Mouse (Mus musculus): Measurements from ENCODE around the gene Atrnl1. TPM values are rescaled to one million over a fixed set of nuclear protein-coding genes. Genes with fewer than 3 reads are reported as not detected.

The Atrnl1 gene
- polyA plus RNA-seq, 1 experiment from 2014 or later: 7.6 TPM

DNA sequence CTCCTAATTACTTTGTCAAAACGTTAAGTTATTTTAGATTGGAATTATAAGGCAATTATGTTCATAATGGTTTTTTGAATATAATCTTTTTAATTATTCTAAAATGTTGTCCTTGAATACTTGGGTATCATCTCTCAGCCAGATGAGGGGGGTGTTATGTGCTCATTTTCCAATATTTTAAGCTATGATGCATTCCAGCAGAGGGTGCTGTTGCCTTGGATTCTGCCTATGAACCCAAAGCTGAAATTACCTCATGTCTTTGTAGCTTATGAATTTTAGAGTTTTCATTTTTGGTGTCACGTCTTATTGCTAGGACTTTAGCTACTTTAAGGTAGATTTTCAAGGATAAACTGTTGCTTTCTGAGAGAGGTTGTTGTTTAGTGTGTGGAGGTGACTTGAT, 44.2 kb downstream of the Atrnl1 start:
- no peak for ATAC-seq (ENCODE audit: insufficient read depth, low FRiP score, low TSS enrichment)

DNA sequence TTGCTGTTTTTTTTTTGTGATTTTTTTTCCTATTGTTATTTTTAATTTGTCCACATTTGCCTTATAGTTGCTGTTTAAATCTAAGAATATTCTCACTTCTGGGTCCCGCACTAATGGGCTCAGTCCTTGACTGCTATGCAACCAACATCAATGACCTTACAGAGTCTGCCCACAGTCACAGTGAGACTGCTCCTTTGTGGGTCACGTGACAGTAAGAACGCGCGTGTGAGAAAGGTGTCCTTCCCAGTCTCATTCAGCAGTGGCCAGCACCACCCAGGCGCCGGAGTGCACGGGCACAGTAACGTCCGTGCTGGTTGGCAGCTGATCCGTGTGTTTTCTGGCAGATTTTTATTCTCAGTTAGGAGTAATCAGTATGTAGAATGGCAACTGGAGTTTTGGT, 44.7 kb downstream of the Atrnl1 start:
- H3K36me3 ChIP-seq (ENCODE audit: control insufficient read depth, insufficient read depth, low read length): no peaks in the 10 kb centered on the region
- H3K4me2 ChIP-seq (ENCODE audit: low read depth): no peak overlapping the region
- H3K9ac ChIP-seq (ENCODE audit: low read length): no peak overlapping the region
- H3K4me3 ChIP-seq (ENCODE audit: low read depth, low read length): no peak overlapping the region
- no peak overlapping the region for H3K27ac ChIP-seq (ENCODE audit: low read depth, low read length)
- WGBS: 95% methylated on average over 11 of the region's 11 CpGs
- no peaks in the 10 kb centered on the region for H3K4me1 ChIP-seq (ENCODE audit: control insufficient read depth, insufficient read depth, low read length)
- H3K9me3 ChIP-seq (ENCODE audit: control insufficient read depth, low read length): no peaks in the 10 kb centered on the region
- ATAC-seq (ENCODE audit: insufficient read depth, low FRiP score, low TSS enrichment): no peak
- H3K27me3 ChIP-seq (ENCODE audit: control insufficient read depth, insufficient read depth, low read length): no peaks in the 10 kb centered on the region
- no peak for DNase-seq (ENCODE audit: low spot score)

More for the DNA sequence above, 44.2 kb downstream of the Atrnl1 start:
- Histone ChIP-seq H3K27ac (ENCODE audit: low read depth, low read length) (no peak overlapping the region), H3K9ac (ENCODE audit: low read length) (no peak overlapping the region), H3K27me3 (ENCODE audit: control insufficient read depth, insufficient read depth, low read length) (no peaks in the 10 kb centered on the region), H3K4me3 (ENCODE audit: low read depth, low read length) (no peak overlapping the region), H3K4me1 (ENCODE audit: control insufficient read depth, insufficient read depth, low read length) (no peaks in the 10 kb centered on the region), H3K9me3 (ENCODE audit: control insufficient read depth, low read length) (no peaks in the 10 kb centered on the region), H3K36me3 (ENCODE audit: control insufficient read depth, insufficient read depth, low read length) (no peaks in the 10 kb centered on the region), H3K4me2 (ENCODE audit: low read depth) (no peak overlapping the region)
- WGBS: 80% methylated on average over 2 of the region's 2 CpGs
- peak; percentile 59 for DNase-seq (ENCODE audit: low spot score)

DNA sequence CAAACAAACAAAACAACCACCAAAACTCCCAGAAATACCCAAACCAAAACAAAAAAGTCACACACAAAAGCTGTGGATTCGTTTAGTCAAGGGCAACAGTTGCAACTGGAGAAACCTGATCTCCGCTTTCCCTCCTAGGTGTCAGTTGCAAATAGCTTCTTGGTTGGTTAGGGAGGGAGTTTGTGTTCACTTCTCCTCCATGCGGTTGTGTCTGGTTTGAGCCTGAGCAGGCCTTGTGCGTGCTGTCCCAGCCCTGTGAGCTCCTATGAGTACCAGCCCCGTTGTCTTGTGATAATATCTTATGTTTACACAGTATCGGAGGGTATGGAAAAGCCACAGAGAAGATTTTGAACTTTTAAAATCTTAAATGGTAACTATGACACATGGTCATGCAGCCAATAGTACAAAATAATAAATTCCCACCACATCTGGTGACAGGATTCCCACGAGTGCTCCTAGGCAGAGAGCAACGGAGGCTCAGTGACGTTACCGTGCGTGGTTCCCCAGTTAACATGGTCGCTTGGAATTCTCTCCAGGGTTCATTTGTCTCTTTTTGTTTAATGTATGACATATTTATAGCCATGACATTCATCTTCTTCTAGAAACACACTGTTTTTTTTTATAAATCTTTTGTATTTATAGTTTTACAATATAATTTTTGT, 46.7 kb downstream of the Atrnl1 start:
- no peak overlapping the region for H3K4me3 ChIP-seq (ENCODE audit: low read depth, low read length)
- H3K9me3 ChIP-seq (ENCODE audit: control insufficient read depth, low read length): no peaks in the 10 kb centered on the region
- WGBS: 43% methylated on average over 12 of the region's 12 CpGs
- H3K4me1 ChIP-seq (ENCODE audit: control insufficient read depth, insufficient read depth, low read length): no peaks in the 10 kb centered on the region
- no peak for ATAC-seq (ENCODE audit: insufficient read depth, low FRiP score, low TSS enrichment)
- no peak overlapping the region for H3K4me2 ChIP-seq (ENCODE audit: low read depth)
- no peak overlapping the region for H3K9ac ChIP-seq (ENCODE audit: low read length)
- no peak for DNase-seq (ENCODE audit: low spot score)
- no peaks in the 10 kb centered on the region for H3K36me3 ChIP-seq (ENCODE audit: control insufficient read depth, insufficient read depth, low read length)
- no peak overlapping the region for H3K27ac ChIP-seq (ENCODE audit: low read depth, low read length)
- H3K27me3 ChIP-seq (ENCODE audit: control insufficient read depth, insufficient read depth, low read length): no peaks in the 10 kb centered on the region

DNA sequence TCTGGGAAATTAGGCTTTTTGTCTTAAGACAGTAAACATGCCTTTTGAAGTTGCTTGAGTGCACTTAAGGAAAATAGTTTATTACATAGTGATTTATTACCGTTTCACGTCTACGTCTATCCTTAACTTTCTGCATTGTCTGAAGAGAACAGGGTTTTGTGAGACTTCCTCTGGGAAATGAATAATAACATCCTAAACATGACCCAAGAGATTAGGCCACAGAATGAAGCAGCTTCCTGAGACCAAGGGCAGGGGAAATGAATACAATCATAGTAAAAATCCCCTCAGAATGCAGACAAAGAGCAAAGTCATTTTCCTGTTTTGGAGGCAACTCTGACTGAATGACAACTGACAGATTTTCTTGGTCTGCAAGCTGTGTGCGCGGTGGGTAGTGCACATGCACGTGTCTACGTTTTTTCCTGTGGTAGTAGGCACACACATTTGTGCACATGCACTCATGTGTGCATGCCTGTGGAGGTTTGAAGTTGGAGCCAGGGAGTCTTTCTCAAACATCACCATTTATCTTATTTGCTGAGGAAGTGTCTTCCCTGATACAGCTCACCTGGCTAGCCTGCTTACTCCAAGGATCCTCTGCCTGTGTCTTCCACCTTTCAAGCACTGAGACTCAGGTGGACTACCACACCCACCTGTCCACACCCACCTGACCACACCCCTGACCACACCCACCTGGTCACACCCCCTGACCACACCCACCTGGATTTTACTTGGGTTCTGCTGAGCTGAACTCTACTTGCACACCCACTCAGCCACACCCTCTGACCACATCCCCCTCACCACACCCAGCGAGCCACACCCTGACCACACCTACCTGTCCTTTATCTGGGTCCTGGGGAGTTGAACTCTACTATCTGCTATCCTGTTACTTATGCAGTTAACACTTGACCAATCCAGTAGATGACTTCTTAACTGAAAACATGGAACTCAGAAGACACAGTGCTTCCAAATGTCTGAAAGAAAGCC, 47.6 kb downstream of the Atrnl1 start:
- Histone ChIP-seq H3K27me3 (ENCODE audit: control insufficient read depth, insufficient read depth, low read length) (no peaks in the 10 kb centered on the region), H3K9ac (ENCODE audit: low read length) (no peak overlapping the region), H3K4me1 (ENCODE audit: control insufficient read depth, insufficient read depth, low read length) (no peaks in the 10 kb centered on the region), H3K4me3 (ENCODE audit: low read depth, low read length) (no peak overlapping the region), H3K9me3 (ENCODE audit: control insufficient read depth, low read length) (no peaks in the 10 kb centered on the region), H3K36me3 (ENCODE audit: control insufficient read depth, insufficient read depth, low read length) (no peaks in the 10 kb centered on the region), H3K27ac (ENCODE audit: low read depth, low read length) (no peak overlapping the region), H3K4me2 (ENCODE audit: low read depth) (no peak overlapping the region)
- DNase-seq (ENCODE audit: low spot score) (no peak), ATAC-seq (ENCODE audit: insufficient read depth, low FRiP score, low TSS enrichment) (no peak)
- WGBS: 71% methylated on average over 8 of the region's 8 CpGs

DNA sequence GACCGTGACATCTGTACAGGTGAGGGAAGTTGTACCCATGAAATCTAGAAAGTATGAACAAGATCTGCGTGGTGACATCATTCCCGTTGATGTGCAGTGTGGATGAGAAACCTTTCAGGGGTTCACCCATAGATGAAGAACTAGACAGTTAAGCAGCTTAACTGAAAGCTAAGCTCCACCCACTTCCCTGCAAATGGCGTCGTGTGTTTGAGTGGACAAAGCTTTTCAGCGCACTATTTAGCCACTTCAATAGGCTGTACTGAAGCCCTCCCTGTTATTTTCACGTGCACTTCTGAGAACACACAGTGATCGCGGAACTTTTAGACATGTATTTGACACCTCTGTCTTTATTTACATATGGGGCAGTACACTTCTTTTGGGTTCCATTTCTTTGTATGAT, 56.2 kb downstream of the Atrnl1 start:
- H3K4me1 ChIP-seq (ENCODE audit: control insufficient read depth, insufficient read depth, low read length): no peaks in the 10 kb centered on the region
- no peak overlapping the region for H3K9ac ChIP-seq (ENCODE audit: low read length)
- H3K27ac ChIP-seq (ENCODE audit: low read depth, low read length): no peak overlapping the region
- no peak for DNase-seq (ENCODE audit: low spot score)
- no peak for ATAC-seq (ENCODE audit: insufficient read depth, low FRiP score, low TSS enrichment)
- no peaks in the 10 kb centered on the region for H3K9me3 ChIP-seq (ENCODE audit: control insufficient read depth, low read length)
- no peaks in the 10 kb centered on the region for H3K36me3 ChIP-seq (ENCODE audit: control insufficient read depth, insufficient read depth, low read length)
- H3K4me3 ChIP-seq (ENCODE audit: low read depth, low read length): no peak overlapping the region
- H3K27me3 ChIP-seq (ENCODE audit: control insufficient read depth, insufficient read depth, low read length): no peaks in the 10 kb centered on the region
- H3K4me2 ChIP-seq (ENCODE audit: low read depth): no peak overlapping the region
- 84% methylated on average over 9 of the region's 9 CpGs for WGBS

DNA sequence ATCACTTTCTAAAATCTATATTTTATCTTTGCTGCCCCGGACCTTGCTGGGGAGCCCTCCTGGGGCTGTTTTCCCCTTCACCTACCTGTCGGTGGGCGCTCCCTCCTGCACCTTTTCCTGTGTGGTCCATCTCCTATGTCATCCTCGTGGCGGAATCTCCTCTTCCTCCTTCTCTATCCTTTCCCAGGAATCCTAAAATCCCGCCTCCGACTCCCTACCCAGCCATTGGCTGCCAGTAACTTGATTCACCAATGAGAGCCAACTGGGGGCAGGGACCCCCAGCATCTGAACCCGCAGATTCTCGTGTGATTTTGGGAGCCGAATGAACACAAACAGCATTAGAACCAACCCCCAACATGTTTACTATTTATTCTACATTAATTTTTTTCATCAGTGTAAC, 57.1 kb downstream of the Atrnl1 start:
- Histone ChIP-seq H3K4me1 (ENCODE audit: control insufficient read depth, insufficient read depth, low read length) (no peaks in the 10 kb centered on the region), H3K4me3 (ENCODE audit: low read depth, low read length) (no peak overlapping the region), H3K4me2 (ENCODE audit: low read depth) (no peak overlapping the region), H3K36me3 (ENCODE audit: control insufficient read depth, insufficient read depth, low read length) (no peaks in the 10 kb centered on the region), H3K27me3 (ENCODE audit: control insufficient read depth, insufficient read depth, low read length) (no peaks in the 10 kb centered on the region), H3K9ac (ENCODE audit: low read length) (no peak overlapping the region), H3K9me3 (ENCODE audit: control insufficient read depth, low read length) (no peaks in the 10 kb centered on the region), H3K27ac (ENCODE audit: low read depth, low read length) (no peak overlapping the region)
- 92% methylated on average over 10 of the region's 10 CpGs for WGBS
- DNase-seq (ENCODE audit: low spot score) (no peak), ATAC-seq (ENCODE audit: insufficient read depth, low FRiP score, low TSS enrichment) (no peak)

DNA sequence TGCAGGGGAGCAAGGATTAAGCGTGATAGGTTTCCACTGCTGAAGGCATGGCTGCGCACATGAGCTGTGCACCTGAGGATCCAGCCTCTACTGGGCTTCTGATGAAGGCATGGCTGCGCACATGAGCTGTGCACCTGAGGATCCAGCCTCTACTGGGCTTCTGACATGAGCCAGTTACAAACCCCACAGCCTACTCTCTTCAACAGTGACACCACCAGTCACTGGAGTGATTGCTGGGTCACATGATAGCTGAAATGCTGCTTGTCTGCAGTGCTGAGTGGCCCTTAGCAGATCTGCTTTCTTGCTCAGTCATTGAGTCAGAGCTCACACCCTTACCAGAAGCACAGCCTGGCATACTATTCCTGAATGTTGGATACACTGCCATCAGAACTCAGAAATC, 68.6 kb downstream of the Atrnl1 start:
- H3K27me3 ChIP-seq (ENCODE audit: control insufficient read depth, insufficient read depth, low read length): no peaks in the 10 kb centered on the region
- no peak overlapping the region for H3K4me3 ChIP-seq (ENCODE audit: low read depth, low read length)
- no peaks in the 10 kb centered on the region for H3K36me3 ChIP-seq (ENCODE audit: control insufficient read depth, insufficient read depth, low read length)
- H3K27ac ChIP-seq (ENCODE audit: low read depth, low read length): no peak overlapping the region
- no peak overlapping the region for H3K9ac ChIP-seq (ENCODE audit: low read length)
- H3K4me2 ChIP-seq (ENCODE audit: low read depth): no peak overlapping the region
- no peaks in the 10 kb centered on the region for H3K9me3 ChIP-seq (ENCODE audit: control insufficient read depth, low read length)
- DNase-seq (ENCODE audit: low spot score) (no peak), ATAC-seq (ENCODE audit: insufficient read depth, low FRiP score, low TSS enrichment) (no peak)
- 86% methylated on average over 3 of the region's 3 CpGs for WGBS
- no peaks in the 10 kb centered on the region for H3K4me1 ChIP-seq (ENCODE audit: control insufficient read depth, insufficient read depth, low read length)

DNA sequence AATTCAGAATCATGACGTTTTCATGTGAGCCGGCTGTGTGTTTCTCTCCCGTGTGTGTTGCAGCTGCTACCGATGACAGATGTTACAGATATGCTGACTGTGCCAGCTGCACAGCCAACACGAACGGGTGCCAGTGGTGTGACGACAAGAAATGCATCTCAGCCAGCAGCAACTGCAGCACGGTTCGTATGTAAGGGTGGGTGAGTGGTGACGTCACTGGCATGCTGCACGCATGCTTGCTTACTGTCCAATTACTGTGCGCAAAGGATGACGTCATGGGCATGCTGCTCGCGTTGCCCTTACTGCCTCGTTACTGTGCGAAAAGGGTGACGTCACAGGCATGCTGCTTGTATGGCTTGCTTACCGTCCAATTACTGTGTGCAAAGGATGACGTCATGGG, 75.8 kb downstream of the Atrnl1 start:
- 91% methylated on average over 20 of the region's 20 CpGs for WGBS
- no peak for ATAC-seq (ENCODE audit: insufficient read depth, low FRiP score, low TSS enrichment)

DNA sequence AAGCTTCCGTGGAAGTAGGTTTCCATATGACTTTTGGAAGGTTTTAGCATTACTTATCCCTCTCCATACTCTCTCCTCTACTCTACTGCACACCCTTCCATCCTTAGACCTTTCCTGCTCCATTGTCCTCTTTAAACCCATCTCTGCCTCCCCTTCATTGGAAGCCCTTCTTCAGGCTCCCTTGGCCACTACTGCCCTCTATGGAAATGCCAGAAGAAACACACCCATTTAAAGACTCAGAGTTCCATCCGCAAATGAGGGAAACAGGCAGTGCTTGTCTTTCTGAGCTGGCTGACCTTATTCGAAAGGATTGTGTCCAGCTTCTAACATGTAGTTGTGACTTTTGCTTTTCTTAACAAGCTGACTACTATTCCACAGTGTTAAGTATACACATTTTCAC, 81.7 kb downstream of the Atrnl1 start:
- H3K4me2 ChIP-seq (ENCODE audit: low read depth): no peak overlapping the region
- H3K27me3 ChIP-seq (ENCODE audit: control insufficient read depth, insufficient read depth, low read length): no peaks in the 10 kb centered on the region
- WGBS: 86% methylated on average over 3 of the region's 3 CpGs
- DNase-seq (ENCODE audit: low spot score) (no peak), ATAC-seq (ENCODE audit: insufficient read depth, low FRiP score, low TSS enrichment) (no peak)
- no peak overlapping the region for H3K9ac ChIP-seq (ENCODE audit: low read length)
- no peak overlapping the region for H3K27ac ChIP-seq (ENCODE audit: low read depth, low read length)
- H3K4me3 ChIP-seq (ENCODE audit: low read depth, low read length): no peak overlapping the region
- H3K4me1 ChIP-seq (ENCODE audit: control insufficient read depth, insufficient read depth, low read length): no peaks in the 10 kb centered on the region
- no peaks in the 10 kb centered on the region for H3K9me3 ChIP-seq (ENCODE audit: control insufficient read depth, low read length)
- no peaks in the 10 kb centered on the region for H3K36me3 ChIP-seq (ENCODE audit: control insufficient read depth, insufficient read depth, low read length)

More for the DNA sequence above, 75.8 kb downstream of the Atrnl1 start:
- H3K9ac ChIP-seq (ENCODE audit: low read length): no peak overlapping the region
- H3K36me3 ChIP-seq (ENCODE audit: control insufficient read depth, insufficient read depth, low read length): no peaks in the 10 kb centered on the region
- no peak overlapping the region for H3K4me3 ChIP-seq (ENCODE audit: low read depth, low read length)
- no peaks in the 10 kb centered on the region for H3K4me1 ChIP-seq (ENCODE audit: control insufficient read depth, insufficient read depth, low read length)
- no peaks in the 10 kb centered on the region for H3K9me3 ChIP-seq (ENCODE audit: control insufficient read depth, low read length)
- H3K4me2 ChIP-seq (ENCODE audit: low read depth): no peak overlapping the region
- no peaks in the 10 kb centered on the region for H3K27me3 ChIP-seq (ENCODE audit: control insufficient read depth, insufficient read depth, low read length)
- DNase-seq (ENCODE audit: low spot score): no peak
- H3K27ac ChIP-seq (ENCODE audit: low read depth, low read length): no peak overlapping the region

All from neural tube, embryonic 11.5 days (tissue).